Mouse (Mus musculus) thymus, adult 2 months (tissue): ENCODE measurements around the gene Selenoh. TPM values are rescaled to one million over a fixed set of nuclear protein-coding genes. Genes with fewer than 3 reads are reported as not detected.

Source experiments
- DNase-seq: peaks from one replicate; pipeline ENCODE4 v3.0.0; 2021
- H3K27ac ChIP-seq: fragments of 200-500 bp; 2 replicates; pipeline ENCODE4 v1.5.1; 2012; ENCODE audit warnings: low read length, control low read depth; ENCODE audit not compliant: control insufficient read depth, insufficient read depth
- H3K27me3 ChIP-seq: fragments of 200-500 bp; 2 replicates; pipeline ENCODE4 v1.6.1; 2012; ENCODE audit warnings: mild to moderate bottlenecking, low read length, moderate library complexity, mixed read lengths; ENCODE audit not compliant: control insufficient read depth, insufficient read depth
- H3K36me3 ChIP-seq: fragments of 200-500 bp; 2 replicates; pipeline ENCODE4 v1.6.1; 2012; ENCODE audit warnings: mild to moderate bottlenecking, low read length, moderate library complexity; ENCODE audit not compliant: control insufficient read depth, insufficient read depth
- H3K4me1 ChIP-seq: fragments of 200-500 bp; replicated peaks from 2 replicates; pipeline ENCODE4 v1.6.1; 2012; ENCODE audit warnings: low read length; ENCODE audit not compliant: control insufficient read depth, insufficient read depth
- H3K4me3 ChIP-seq: fragments of 200-500 bp; 2 replicates; pipeline ENCODE4 v1.5.1; 2012; ENCODE audit warnings: mild to moderate bottlenecking, low read length, control low read depth, moderate library complexity; ENCODE audit not compliant: control insufficient read depth, insufficient read depth
- CTCF ChIP-seq: fragments of 200-500 bp; IDR thresholded peaks from 2 replicates; pipeline ENCODE4 v1.5.1; 2012; ENCODE audit warnings: mild to moderate bottlenecking, control low read depth, low read length, moderate library complexity, borderline replicate concordance; ENCODE audit not compliant: control insufficient read depth, poor library complexity, insufficient read depth; ENCODE audit errors: extremely low read depth
- POLR2A ChIP-seq: fragments of 200-500 bp; IDR thresholded peaks from 2 replicates; pipeline ENCODE4 v1.6.1; 2012; ENCODE audit warnings: mild to moderate bottlenecking, low read length, control low read depth, moderate library complexity; ENCODE audit not compliant: control insufficient read depth, poor library complexity, insufficient read depth; ENCODE audit errors: extremely low read depth
- WGBS: fragments of 180-500 bp; shearing (Covaris S2); methylation state at CpG from one replicate; pipeline ENCODE4 v1.1.7; 2018; 5-methylcytosine and 5-hydroxymethylcytosine counted together
- polyA plus RNA-seq: library from polyadenylated mRNA; depleted of rRNA; stranded (reverse); fragments of >200 nt; gene quantifications from 2 replicates; pipeline ENCODE4 v1.2.3, GENCODE M21; 2012; rRNA removed

The Selenoh gene
- polyA plus RNA-seq, 1 experiment, result 172 TPM

GRCm38 (mm10) chr2:84619646-84620340, 50.8 kb downstream of the Selenoh start:
- H3K36me3 ChIP-seq, result no peaks in the 10 kb centered on the region
- no peak for DNase-seq
- no peak overlapping the region for H3K27ac ChIP-seq
- 98% methylated on average over 21 of the region's 21 CpGs for WGBS
- no peaks in the 10 kb centered on the region for H3K4me1 ChIP-seq
- H3K4me3 ChIP-seq, result no peak overlapping the region
- TF ChIP-seq POLR2A (no peak), CTCF (no peak)
- H3K27me3 ChIP-seq, result no peaks in the 10 kb centered on the region

Other genes starting within 250 kb of the Selenoh start
- gene Calcrl, start 245.4 kb downstream of the Selenoh start, polyA plus RNA-seq, result 7.5 and 8.7 TPM in 2 replicates
- 1.5 and 2.3 TPM in 2 replicates for gene Tfpi, start 194.0 kb downstream of the Selenoh start, polyA plus RNA-seq
- 10.5 and 13.6 TPM in 2 replicates for gene Ctnnd1, start 20.0 kb downstream of the Selenoh start, polyA plus RNA-seq
- gene Btbd18, start 11.7 kb downstream of the Selenoh start, polyA plus RNA-seq, result not detected in 2 replicates
- not detected in 2 replicates for gene Gm28635, start 7.3 kb upstream of the Selenoh start, polyA plus RNA-seq
- 10.6 and 11.6 TPM in 2 replicates for gene Med19, start 7.6 kb upstream of the Selenoh start, polyA plus RNA-seq
- gene Tmx2, start 8.4 kb upstream of the Selenoh start, polyA plus RNA-seq, result 50.2 and 53.8 TPM in 2 replicates
- gene Zdhhc5, start 44.4 kb upstream of the Selenoh start, polyA plus RNA-seq, result 53.6 and 57.1 TPM in 2 replicates
- gene Clp1, start 56.6 kb upstream of the Selenoh start, polyA plus RNA-seq, result 25.0 and 29.3 TPM in 2 replicates
- gene Ypel4, start 63.3 kb upstream of the Selenoh start, polyA plus RNA-seq, result 1.2 and 2.0 TPM in 2 replicates
- 0.15 TPM in 1 of 2 replicates, not detected in the other for gene Gm19426, start 72.9 kb upstream of the Selenoh start, polyA plus RNA-seq
- 64.6 and 93.7 TPM in 2 replicates for gene Serping1, start 104.7 kb upstream of the Selenoh start, polyA plus RNA-seq
- 27.7 and 35.3 TPM in 2 replicates for gene Ube2l6, start 128.1 kb upstream of the Selenoh start, polyA plus RNA-seq
- 0.60 and 0.94 TPM in 2 replicates for gene Smtnl1, start 151.9 kb upstream of the Selenoh start, polyA plus RNA-seq
- gene Timm10, start 156.2 kb upstream of the Selenoh start, polyA plus RNA-seq, result 23.0 and 29.0 TPM in 2 replicates
- gene Slc43a1, start 168.1 kb upstream of the Selenoh start, polyA plus RNA-seq, result 106 and 123 TPM in 2 replicates
- 1.8 and 2.1 TPM in 2 replicates for gene Rtn4rl2, start 215.9 kb upstream of the Selenoh start, polyA plus RNA-seq